Mouse (Mus musculus) mesoderm, embryonic 11.5 days (tissue): ENCODE data around the gene Prl2b1.

Experiments
- DNase-seq: peaks from one replicate; pipeline ENCODE4 v3.0.0-alpha.2; 2012; ENCODE audit warnings: low read depth, low spot score

Gene Prl2b1

GRCm38 (mm10) chr13:27390746-27391145, at the start of gene Prl2b1:
Prl2b1 (minus strand) TSS chr13:27390846.
- DNase-seq = no peak

GRCm38 (mm10) chr13:27438588-27438987, 47.9 kb upstream of the Prl2b1 start, which contains the start of gene Prl8a6:
Prl8a6 (minus strand) TSS chr13:27438688.
- DNase-seq = no peak

GRCm38 (mm10) chr13:27433159-27433558, 42.5 kb upstream of the Prl2b1 start:
- DNase-seq = no peak

GRCm38 (mm10) chr13:27413640-27414039, 23.0 kb upstream of the Prl2b1 start:
- no peak for DNase-seq

- DNase-seq = peak; percentile 50
Observed at GRCm38 (mm10) chr13:27399061-27399724, 8.5 kb upstream of the Prl2b1 start.

- DNase-seq = no peak
Observed at GRCm38 (mm10) chr13:27345373-27345772, 45.3 kb downstream of the Prl2b1 start, which contains the start of gene Prl8a2. Prl8a2 (plus strand) TSS chr13:27345673.

- peak; percentile 6 for DNase-seq
Observed at GRCm38 (mm10) chr13:27342733-27343275, 47.8 kb downstream of the Prl2b1 start.

- DNase-seq = peak; percentile 11
Observed at GRCm38 (mm10) chr13:27334989-27335388, 55.7 kb downstream of the Prl2b1 start.
